Mouse (Mus musculus) heart, adult 11 months (tissue): ENCODE data around the gene Tmod2.
"Not testable (repeated sequence)": the region's sequence is repeated elsewhere in the genome, so short reads cannot be mapped to it uniquely, and the experiment has no call there.

Experiments used
- DNase-seq: peaks from one replicate; pipeline ENCODE4 v3.0.0; 2022

Gene Tmod2

DNA sequence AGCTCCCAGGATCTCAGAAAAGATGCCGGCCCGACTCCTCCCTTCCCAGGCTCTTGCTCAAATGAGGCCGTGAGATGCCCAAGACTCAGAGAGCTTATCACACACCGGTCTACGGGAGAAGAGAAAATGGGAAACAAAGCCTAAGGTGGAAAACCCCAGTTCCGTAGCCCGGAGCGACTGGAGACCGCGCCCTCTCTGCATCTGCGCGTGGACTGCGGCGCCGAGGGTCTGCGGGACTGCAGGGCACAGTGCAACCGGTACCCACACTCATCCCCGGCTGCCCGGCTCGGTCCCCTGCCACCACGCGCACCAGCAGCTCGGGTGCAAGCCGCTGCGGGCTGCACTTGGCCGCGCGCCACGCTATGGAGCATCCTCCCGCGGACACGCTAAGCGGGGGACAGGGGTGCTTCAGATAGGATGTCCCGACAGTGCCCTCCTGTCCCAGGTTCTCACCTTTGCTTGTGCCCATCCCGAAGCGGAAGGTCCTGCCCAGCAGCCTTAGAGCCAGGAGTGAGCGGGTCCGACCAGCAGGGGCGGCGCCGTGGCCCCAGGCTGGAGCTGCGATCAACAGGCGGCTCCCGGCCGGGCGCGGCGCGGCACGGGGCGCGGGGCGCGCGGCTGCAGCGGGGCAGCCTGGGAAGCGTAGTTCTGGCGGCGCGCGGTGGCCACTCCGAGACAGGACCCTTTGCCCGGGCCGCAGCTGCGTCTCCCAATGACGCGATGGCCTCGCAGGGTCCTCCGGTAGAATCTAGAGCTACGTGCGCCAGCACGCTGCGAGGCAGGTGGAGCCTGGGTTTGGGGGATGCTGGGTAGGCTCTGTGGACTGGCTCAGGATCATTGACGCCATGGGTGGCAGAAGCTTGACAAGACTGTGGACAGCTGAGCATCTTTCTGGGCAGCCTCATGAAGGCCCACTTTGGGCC lies at the start of gene Tmod2:
Gene Tmod2 (minus strand): TSS at position 755 of the 923 bp plus-strand sequence.
- DNase-seq: peak; percentile 95

DNA sequence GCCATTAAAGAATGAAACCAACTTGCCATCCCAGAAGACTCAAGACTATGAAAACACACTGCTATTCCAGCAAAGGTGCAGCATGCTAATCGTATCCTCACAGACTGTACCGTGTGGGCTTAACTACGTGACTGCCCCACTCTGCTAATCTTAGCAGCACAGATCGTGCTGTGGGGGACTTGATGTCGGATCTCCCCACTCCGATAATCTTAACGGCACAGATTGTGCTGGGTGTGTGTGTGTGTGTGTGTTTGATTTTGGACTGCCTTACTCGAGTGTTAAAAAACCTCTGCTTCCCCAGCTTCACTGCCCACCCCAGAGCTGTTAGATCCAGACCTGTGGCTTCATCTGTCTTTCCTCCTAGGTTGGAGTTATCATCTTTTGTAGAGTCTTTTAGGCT lies 49.8 kb upstream of the Tmod2 start:
- DNase-seq: peak; percentile 49

DNA sequence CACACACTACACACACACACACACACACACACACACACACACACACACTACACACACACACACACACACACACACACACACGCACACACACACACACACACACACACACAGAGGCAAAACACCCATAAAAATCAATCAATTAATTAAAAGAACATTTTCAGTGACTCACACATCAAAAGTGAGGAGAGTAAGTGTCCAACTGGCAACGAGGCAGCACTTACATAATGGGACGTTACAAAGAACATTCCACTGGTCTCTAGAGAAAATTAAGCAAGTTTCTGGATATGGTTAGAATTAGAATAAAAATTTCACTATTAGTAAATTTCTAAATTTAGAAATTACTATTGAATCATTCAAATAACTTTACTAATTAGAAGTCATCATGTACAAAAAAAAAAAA lies 45.3 kb upstream of the Tmod2 start:
- peak; percentile 95 for DNase-seq

DNA sequence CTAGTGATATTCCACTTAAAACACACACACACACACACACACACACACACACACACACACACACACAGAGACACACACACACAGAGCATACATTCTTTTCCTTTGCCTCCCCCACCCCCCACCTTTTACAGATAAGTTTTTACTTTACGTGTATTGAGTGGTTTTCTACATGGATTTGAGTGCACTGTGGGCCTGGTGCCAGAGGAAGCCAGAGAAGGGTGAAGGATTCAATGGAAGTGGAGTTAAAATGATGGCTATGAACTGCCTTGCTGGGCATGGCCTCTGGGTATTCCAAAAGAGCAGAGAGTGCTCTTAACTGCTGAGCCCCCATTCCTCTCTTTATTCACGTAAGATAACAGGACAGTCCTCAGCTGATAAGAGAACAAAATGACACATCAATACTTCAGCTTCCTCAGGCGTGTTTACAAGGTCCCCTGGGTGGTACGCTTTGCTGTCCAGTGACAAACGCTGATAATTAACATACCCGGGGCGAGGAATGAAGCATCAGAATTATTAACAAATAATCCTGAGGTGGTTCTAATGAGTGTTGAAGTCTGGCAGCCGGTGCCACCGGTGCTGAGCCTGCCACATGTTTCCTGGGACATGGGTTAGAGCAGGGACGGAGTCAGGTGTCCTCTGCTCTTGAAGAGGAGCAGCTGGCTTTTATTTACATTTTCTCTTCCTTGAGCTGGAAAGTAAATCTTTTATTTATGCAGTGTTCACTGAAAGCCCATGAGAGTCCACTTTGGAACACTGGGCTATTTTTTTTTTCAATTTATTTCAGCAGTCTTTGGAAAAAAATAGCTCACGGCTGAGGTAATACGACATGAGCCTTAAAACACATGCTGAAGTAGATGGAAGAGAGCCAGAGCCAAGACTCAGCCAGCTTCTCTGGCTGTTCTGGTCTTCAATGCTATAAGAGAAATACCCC lies 43.1 kb upstream of the Tmod2 start:
- DNase-seq: peak; percentile 95

DNA sequence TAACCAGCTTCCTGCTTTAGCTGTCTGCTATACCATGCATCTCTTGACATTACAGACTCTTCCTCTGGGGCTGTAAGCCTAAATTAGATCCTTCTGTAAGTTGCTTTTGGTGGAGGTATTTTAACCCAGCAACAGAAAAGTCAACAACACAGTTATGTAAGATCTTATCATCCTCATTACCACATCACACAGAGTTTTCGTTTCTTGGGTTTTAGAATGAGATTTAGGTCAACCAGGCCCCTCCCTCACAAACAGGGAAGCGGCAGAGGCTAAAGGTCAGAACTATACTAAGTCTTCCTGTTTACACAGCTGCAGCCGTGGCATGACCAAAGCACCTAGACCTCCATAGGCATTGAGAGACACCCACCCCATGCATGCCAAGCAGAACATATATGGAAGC lies 34.3 kb upstream of the Tmod2 start:
- DNase-seq: no peak

DNA sequence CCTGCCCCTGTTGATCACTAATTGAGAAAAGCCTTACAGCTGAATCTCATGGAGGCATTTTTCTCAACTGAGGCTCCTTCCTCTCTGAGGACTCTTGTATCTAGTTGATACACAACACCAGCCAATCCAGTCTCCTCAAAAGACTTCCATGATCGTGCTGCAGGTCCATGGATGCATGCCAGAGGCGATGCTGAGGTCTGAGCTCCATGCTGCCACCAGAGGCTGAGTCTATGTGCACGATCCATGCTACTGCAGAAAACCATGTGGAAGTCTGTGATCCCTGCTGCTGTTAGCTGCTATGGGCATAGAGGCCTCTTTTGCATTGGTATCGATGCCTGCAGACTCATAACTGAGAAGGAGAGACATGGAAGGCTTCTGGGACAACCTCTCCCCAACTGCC lies 23.1 kb upstream of the Tmod2 start:
- DNase-seq: peak; percentile 76

DNA sequence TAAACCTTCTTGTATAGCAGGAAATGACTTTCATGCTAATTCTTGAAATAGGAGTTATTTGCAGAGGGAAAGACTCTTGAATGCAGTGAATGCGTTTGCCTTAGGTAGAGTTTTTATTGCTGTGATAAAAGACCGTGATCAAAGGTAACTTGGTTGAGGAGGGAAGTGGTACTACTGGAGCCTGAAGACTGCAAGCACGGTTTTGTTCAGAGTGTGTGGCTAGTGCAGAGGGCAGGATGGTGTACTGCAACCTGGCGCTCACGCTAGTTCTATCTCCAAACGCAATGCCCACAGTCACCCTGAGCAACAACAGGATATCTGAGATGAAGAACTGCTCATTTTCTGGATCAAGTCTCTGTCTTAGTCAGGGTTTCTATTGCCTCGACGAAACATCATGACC lies 22.5 kb upstream of the Tmod2 start:
- DNase-seq: no peak

DNA sequence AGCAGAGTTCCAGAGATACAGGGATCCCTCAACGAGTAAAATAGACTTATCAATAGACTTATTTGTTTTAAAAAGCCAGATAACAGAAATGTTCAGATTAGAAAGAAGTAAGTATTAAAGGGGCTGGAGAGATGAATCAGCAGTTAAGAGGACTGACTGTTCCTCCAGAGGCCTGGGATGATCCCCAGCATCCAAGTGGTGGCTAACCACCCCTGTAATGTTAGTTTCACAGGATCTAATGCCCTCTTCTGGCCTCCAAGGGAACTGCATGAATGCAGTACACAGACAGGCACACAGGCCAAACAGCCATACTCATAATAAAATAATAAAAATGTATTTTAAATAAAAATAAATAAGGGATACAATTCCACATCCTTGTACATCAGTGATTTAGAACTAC lies 21.8 kb upstream of the Tmod2 start:
- DNase-seq: peak; percentile 78

DNA sequence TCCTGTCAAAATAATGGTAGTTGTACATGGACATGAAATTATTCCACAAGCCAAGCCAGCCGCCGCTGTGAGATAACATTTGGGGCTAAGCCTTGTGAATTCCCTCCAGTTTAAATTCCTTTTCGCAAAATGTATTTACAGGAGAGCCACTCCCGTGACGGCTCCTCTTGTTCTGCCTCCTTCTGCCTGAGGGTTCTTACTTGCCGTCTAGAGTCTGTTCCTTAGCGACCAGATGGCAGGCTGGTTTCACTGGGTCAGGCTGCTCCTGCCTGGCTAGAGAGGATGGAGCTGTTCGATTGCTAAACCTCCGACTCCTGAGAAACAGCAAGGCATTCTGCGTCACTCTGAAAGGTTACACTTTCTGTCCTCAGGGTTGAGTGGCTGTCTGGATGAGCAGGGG lies 21.0 kb upstream of the Tmod2 start:
- peak; percentile 77 for DNase-seq

DNA sequence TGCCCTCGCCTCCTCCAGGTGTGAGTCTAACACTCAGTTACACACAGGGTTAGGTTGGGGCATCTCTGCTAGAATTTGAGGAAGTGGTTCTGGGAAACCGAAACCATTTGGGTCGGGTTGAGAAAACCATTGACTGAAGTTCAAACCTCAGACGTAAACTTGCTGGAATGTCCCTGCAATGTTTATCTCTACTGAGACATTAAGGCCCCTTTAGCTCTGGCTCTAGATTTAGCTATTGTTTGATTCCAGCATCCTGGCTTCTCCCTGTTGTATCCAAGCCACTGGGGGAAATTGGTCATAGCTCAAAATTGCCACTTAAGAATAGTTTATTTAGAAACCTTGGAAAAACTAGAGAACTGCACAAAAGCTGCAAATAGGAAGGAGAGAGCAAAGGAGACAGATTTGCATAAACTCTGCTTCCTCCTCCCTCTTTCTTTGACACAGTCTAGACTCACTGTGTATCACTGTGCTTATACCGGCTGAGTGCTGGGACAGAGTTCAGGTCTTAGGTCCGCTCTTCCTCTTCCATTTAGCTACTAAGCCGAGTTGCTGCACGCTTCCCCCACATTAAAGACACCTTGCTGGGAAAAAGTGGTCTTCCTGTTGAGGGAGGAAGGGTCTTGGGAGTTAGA lies 19.8 kb upstream of the Tmod2 start:
- peak; percentile 88 for DNase-seq

DNA sequence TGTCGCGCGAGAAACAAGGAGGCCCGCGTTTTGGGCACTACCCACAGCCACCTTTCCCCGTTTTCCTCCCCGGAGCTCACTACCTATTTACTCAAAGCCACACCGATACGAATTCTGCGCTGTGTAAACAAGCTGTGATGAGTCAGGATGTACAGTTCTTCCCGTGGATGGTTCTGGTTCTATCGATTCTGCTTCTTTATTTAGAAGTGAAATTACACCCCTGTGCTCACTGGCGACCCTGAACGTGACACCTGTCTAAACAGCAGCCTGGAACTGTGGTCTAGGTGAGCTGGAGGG lies 15.1 kb upstream of the Tmod2 start:
- no peak for DNase-seq

DNA sequence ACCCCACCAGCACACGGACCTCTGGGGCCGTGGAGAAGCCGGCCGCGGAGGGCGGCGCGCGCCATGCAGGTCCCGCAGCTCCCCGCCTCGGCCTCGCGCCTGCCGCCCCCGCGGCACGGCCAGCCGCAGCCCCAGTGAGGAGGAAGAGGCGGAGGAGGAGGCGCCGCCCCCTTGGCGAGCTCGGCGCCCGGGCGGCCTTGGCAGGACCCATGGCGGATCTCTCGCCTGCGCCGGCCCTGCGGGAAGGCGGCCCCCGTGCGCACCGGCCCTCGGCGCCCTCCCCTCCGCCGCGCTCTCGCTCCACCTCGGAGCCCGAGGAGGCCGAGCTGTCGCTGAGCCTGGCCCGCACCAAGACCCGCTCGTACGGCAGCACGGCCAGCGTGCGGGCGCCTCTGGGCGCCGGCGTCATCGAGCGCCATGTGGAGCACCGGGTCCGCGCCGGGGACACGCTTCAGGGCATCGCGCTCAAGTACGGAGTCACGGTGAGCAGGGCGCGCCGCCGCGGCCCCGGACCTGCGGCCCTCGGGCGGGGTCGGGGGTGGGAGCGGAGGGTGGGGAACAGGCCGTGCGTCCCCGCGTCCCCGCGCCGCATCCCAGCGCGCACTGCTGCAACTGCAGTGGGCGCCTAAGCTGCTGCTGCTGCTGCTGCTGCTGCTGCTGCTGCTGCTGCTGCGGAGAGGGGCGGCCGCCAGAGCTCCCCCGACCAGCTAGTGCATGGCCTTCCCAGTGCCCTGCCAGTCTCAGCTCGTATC lies 14.6 kb upstream of the Tmod2 start, which contains the start of gene Lysmd2:
Gene Lysmd2 (plus strand): TSS at position 186 of the 752 bp plus-strand sequence.
- DNase-seq: peak; percentile 99

DNA sequence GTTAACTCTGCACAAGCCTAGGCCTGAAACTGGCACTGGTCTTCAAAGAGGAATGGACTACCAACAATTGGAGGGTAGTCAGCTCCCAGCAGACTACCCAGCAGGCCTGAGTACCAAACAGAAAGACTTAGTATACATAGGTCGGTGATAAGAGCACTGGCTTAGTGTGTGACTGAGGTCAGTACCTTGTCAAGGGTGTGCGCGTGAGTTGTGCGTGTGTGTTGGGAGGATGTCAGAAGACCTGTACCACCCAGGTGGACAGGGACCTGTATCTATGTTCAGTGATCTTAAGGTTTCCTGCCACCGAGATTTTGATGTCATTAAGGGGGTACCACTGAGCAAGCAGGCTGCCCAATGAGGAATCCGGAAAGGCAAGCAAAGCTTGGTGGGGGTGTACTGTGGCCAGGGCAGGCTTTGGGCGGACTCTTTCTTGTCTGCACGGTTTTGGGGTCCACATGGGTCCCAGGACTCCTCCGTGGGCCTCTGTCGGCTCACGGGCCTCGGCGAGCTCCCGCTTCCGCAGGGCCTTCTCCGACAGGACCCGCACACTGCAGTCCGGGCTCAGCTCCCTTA lies 13.9 kb upstream of the Tmod2 start:
- DNase-seq: no peak

DNA sequence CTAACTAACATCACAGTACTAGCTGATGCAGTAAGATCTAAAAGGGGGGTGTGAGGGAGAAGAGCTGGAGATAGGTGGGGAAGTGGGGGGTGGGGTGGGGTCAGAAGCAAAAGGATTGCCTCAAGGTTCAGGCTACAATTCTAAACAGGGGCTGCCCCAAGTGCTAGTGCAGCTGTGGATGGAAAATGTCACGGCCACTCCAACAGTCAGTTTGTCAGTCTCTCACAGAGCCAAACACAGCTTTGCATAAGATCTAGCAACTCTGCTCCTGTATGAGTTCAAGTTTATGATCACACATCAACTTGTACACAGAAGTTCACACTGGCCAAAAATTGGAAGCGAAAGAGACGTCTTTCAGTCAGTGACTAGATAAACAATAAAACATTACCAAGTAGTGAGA lies 10.3 kb upstream of the Tmod2 start:
- peak; percentile 61 for DNase-seq

DNA sequence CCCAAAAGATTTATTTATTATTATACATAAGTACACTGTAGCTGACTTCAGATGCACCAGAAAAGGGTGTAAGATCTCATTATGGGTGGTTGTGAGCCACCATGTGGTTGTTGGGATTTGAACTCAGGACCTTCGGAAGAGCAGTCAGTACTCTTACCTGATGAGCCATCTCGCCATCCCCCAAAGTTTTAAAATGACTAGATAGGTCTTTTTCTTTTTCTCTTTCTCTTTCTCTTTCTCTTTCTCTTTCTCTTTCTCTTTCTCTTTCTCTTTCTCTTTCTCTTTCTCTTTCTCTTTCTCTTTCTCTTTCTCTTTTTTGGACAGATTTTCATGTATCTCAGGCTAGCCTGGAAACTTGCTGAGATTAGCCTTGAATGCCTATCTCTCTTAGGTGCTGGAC lies 8.6 kb upstream of the Tmod2 start:
- DNase-seq: not testable (repeated sequence)

DNA sequence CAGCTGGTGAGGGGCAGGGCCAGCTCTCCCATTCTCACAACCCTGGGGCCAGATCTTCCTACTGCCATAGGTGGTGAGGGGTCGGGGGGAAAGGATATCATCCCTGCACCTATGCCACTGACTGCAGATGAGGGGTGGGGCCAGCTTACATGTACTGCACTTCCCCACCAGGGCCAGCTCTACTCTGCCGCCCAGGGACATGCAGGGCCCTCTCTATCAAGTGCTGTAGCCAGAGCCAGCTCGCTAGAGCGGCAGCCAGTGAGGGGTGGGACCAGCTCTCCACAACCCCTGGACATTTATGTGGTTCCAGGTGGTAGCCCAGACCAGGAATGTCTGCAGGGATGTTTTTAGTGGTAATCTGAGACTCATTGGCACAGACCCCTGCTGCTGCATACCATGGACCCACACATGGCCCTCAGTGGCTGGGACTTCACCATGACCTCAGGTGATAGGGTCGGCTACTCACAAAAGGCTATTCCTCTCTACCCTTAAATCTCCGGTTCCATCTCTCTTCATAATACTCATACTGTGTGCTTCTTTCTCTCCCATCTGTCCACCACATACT lies 7.8 kb upstream of the Tmod2 start:
- DNase-seq: peak; percentile 43

DNA sequence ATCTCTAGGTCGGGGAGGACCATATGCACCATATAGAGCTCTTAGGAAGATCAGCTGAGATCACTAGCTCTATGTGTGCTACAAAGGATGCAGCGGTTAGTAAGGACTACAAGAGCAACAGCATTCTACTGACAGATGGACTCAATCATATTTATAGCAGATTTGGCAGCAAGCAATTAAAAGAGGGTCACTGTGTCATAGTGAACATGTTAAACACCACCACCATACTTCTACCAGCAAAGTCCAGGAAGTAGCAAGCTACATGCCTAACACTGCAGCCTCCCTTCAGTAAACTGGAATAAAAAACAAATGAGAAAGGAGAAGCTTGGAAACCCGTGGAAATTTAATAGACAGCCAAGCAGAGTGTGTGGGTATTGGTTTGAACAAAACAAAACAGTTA lies 5.4 kb upstream of the Tmod2 start:
- peak; percentile 35 for DNase-seq

DNA sequence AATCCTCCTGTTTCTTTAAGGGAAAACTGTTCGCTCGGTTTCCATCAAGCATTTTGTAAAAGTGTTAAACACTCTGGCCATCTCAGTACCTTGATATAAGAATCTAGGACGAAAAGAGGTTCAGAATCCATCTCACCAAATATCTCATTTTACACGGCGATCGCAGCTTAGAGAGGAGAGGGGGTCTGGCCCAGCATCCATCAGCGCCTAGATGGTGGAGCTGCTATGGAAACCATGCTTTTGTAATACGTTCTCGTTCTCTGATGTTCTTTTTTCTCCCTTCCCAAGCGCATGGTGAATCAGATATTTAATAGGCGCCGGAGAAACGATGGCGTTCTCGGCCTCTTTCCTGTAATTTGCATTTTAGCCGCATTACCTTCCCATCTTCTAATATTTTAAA lies 1.2 kb downstream of the Tmod2 start:
- DNase-seq: peak; percentile 39

DNA sequence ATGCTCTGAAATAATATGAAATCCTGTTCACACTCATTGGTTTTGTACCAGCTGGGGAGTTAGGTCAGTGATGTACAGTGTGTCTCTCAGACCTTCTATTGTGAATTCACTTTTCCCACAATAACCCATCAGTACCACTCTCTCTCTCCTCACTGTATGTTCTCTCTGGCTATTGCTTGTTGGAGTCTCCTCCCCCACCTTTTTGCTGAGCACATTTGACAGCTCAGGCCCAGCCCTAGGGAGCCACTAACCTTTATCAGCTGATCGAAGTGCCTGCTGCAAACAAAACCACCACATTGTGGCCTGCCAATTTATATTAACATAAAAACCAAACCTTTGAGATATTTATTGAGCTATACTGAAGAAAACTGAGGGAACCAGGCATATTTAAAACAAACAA lies 1.6 kb downstream of the Tmod2 start:
- peak; percentile 7 for DNase-seq

DNA sequence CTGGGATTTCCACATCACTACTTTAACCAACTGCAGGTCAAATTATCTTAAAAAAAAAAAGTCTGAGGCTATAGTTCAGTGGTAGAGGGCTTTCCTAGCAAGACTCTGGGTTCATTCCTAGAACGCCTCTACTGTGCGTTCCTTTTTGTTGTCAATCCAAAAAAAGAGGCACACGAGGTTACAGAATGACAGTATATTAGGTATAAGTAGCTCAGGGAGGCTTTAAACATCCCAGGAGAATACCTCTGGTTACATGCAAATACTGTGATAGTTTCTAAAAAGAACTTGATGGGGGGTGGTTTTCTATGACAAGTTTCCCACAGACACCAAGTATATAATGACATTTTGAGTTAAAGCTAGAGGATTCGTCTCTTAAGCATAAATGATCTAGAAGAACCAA lies 3.6 kb downstream of the Tmod2 start:
- DNase-seq: no peak

DNA sequence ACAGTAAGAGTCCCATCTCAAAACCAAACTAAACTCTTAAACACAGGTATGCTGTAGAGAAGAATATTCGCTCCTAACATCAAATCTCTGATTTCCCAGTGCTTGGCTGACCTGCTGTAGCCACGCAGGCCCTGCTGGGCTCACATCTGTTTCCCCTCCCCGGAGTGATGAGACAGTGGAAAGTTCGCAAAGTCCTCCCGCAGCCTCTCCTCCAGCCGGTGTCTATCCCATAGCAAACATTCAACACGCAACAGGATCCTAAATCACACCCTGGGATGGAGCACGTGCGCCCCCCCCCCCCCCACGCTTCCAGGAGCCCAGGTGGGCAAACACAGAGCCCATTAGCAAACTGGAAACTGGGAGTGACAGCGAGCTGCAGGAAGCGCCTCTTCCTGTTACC lies 9.6 kb downstream of the Tmod2 start:
- peak; percentile 89 for DNase-seq
